Mouse (Mus musculus) left cerebral cortex, postnatal 10 days (tissue): ENCODE data around the gene Birc7. TPM values are rescaled to one million over a fixed set of nuclear protein-coding genes. Genes with fewer than 3 reads are reported as not detected.
A peak's percentile ranks its signal among the peaks of the same experiment; 100 is the strongest.

ENCODE experiments used
- DNase-seq, 2 experiments: peaks; one replicate each; pipeline ENCODE4 v3.0.0; 2021 to 2022; ENCODE audit warnings: low spot score in 2 of 2, mixed read lengths in 1 of 2; ENCODE audit errors: extremely low spot score in 1 of 2
- intact Hi-C: fragments of 180-260 bp; cut with DNase I; formaldehyde crosslinking; loops from one replicate; pipeline ENCODE4 v1.15.1; 2025
- total RNA-seq, 2 experiments: library from RNA; stranded (reverse); gene quantifications; 2 replicates each; pipeline ENCODE4 v1.2.3; 2021

The Birc7 gene
- not detected for total RNA-seq

- no peak for DNase-seq
- intact Hi-C loops: loop anchor here (10.0 kb wide), 1 partner anchor 126 kb away; no protein-coding TSS in a partner anchor
These were observed at the start of gene Birc7 for GRCm38 (mm10) chr2:180928723-180929122. Gene Birc7, plus strand, starts transcription at chr2:180929023.

GRCm38 (mm10) chr2:180879365-180880067, 49.3 kb upstream of the Birc7 start:
- peak; percentile 75 to 84 for DNase-seq
- intact Hi-C loops: no loop called here

GRCm38 (mm10) chr2:180881281-180881680, 47.5 kb upstream of the Birc7 start:
- intact Hi-C loops: no loop called here
- peak in 1 of 2 experiments; percentile 35 for DNase-seq

- intact Hi-C loops: no loop called here
- no peak for DNase-seq
These were observed 43.6 kb upstream of the Birc7 start for GRCm38 (mm10) chr2:180885270-180885669.

GRCm38 (mm10) chr2:180889271-180889920, 39.4 kb upstream of the Birc7 start:
- intact Hi-C loops: no loop called here

GRCm38 (mm10) chr2:180889921-180890280, 38.9 kb upstream of the Birc7 start:
- no peak for DNase-seq
- intact Hi-C loops: loop anchor here (5.0 kb wide), 2 partner anchors 38 to 63 kb away; no protein-coding TSS in a partner anchor

More at GRCm38 (mm10) chr2:180889271-180889920, 39.4 kb upstream of the Birc7 start:
- DNase-seq: no peak

GRCm38 (mm10) chr2:180890422-180891074, 38.3 kb upstream of the Birc7 start:
- DNase-seq: peak in 1 of 2 experiments; percentile 52
- intact Hi-C loops: loop anchor here (5.0 kb wide), 2 partner anchors 38 to 63 kb away; no protein-coding TSS in a partner anchor

- intact Hi-C loops: loop anchor here (5.0 kb wide), 2 partner anchors 39 to 64 kb away; no protein-coding TSS in a partner anchor
- DNase-seq: peak; percentile 71 to 85
These were observed 37.6 kb upstream of the Birc7 start for GRCm38 (mm10) chr2:180891075-180891834.

- DNase-seq: no peak
- intact Hi-C loops: loop anchor here (5.0 kb wide), 2 partner anchors 40 to 65 kb away; no protein-coding TSS in a partner anchor
These were observed 36.9 kb upstream of the Birc7 start for GRCm38 (mm10) chr2:180891835-180892323.

- DNase-seq: peak; percentile 89 to 92
- intact Hi-C loops: loop anchor here (5.0 kb wide), 2 partner anchors 41 to 66 kb away; no protein-coding TSS in a partner anchor
These were observed 35.8 kb upstream of the Birc7 start for GRCm38 (mm10) chr2:180892841-180893521.

- peak; percentile 28 to 64 for DNase-seq
- intact Hi-C loops: loop anchor here (5.0 kb wide), 2 partner anchors 41 to 66 kb away; no protein-coding TSS in a partner anchor
These were observed 35.2 kb upstream of the Birc7 start for GRCm38 (mm10) chr2:180893537-180894028.

GRCm38 (mm10) chr2:180894029-180894623, 34.7 kb upstream of the Birc7 start:
- intact Hi-C loops: loop anchor here (5.0 kb wide), 2 partner anchors 42 to 67 kb away; no protein-coding TSS in a partner anchor
- peak in 1 of 2 experiments; percentile 70 for DNase-seq

GRCm38 (mm10) chr2:180894734-180895133, 34.1 kb upstream of the Birc7 start:
- intact Hi-C loops: loop anchor here (5.0 kb wide), 2 partner anchors 42 to 67 kb away; no protein-coding TSS in a partner anchor
- peak; percentile 90 to 92 for DNase-seq

GRCm38 (mm10) chr2:180895321-180895720, 33.5 kb upstream of the Birc7 start:
- intact Hi-C loops: no loop called here
- peak in 1 of 2 experiments; percentile 25 for DNase-seq

GRCm38 (mm10) chr2:180895837-180896525, 32.8 kb upstream of the Birc7 start:
- intact Hi-C loops: no loop called here

GRCm38 (mm10) chr2:180896819-180897625, 31.8 kb upstream of the Birc7 start:
- DNase-seq: peak in 1 of 2 experiments; percentile 25
- intact Hi-C loops: no loop called here

More at GRCm38 (mm10) chr2:180895837-180896525, 32.8 kb upstream of the Birc7 start:
- peak; percentile 29 to 54 for DNase-seq
